Mouse (Mus musculus): ENCODE data around the gene Lcmt1.
A peak's percentile ranks its signal among the peaks of the same experiment; 100 is the strongest.

Gene Lcmt1

DNA sequence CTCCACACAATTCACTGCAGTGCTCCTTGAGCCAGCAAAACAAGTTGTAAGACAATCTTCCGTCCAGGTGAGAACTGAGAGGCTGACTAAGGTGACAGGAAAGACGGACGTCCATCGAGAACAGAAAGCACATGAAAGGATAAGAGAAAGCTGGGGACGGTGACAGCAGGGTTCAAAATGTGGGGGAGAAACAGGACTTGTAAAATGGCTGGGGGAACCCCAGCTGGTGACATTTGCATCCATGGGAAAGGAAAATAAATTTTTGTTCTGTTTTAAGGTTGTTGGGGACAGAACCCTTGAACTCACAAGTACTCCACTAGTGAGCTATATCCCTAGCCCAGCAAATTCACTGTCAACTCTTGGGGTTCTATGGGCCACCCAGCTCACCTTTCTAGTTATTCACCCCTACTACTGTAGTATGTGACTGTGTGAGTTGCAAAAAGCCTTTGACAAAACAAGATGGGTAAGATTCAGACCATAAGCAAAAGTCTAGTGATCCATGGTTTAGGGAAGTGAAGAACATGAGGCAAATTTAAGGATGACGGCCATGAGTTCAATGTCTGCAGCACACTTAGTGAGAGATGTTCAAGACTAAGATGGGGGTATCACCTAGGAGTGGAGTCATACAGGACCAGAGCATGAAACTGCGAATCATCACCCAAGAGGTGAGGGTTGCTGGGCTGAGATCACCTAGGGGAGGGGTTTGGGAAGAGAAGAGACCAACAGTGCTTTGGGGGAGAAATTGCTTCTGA lies 8.2 kb upstream of the Lcmt1 start:
- DNase-seq, result no peak

DNA sequence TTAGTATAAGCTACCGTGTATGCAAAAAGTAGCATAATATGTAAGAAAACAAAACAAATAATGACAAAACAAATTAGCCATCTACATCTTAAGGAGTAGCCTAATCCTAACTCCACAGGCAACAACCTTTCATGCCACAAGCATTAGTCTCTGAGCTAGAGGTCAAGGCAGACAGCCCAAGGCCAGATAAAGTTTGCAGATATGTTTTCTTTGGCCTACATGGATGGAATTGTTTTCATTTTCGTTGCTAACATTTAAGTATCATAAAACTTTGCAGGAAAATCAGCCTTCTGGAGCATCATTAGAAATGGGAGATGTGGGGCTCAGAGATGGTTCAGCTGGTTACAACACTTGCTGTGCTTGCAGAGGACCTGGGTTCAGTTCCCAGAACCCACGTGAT lies 6.8 kb upstream of the Lcmt1 start:
- no peak for DNase-seq

- no peak for DNase-seq
Measured at GRCm38 (mm10) chr7:123363971-123364370, 5.6 kb upstream of the Lcmt1 start.

- DNase-seq, result no peak
Measured at GRCm38 (mm10) chr7:123365876-123366741, 3.5 kb upstream of the Lcmt1 start.

DNA sequence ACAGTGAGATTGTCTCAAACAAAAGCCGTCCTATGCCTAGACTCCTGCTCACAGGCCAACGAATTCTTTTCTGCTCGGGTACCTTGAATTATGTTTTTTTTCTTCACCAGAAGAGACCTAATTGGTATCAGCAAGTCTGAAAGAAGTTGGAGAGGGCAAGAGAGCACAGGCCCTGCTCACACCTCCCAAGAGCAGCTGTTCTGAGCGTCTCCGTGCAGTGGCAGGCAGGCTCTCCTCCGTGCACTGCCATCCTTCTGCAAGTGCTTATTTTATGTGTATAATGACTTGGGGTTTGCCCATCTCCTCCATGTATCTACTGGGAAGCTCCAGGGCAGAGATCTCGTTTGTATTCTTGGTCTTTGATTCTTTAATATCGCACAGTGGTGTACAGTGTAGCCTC lies 2.8 kb upstream of the Lcmt1 start:
- DNase-seq, result no peak

DNA sequence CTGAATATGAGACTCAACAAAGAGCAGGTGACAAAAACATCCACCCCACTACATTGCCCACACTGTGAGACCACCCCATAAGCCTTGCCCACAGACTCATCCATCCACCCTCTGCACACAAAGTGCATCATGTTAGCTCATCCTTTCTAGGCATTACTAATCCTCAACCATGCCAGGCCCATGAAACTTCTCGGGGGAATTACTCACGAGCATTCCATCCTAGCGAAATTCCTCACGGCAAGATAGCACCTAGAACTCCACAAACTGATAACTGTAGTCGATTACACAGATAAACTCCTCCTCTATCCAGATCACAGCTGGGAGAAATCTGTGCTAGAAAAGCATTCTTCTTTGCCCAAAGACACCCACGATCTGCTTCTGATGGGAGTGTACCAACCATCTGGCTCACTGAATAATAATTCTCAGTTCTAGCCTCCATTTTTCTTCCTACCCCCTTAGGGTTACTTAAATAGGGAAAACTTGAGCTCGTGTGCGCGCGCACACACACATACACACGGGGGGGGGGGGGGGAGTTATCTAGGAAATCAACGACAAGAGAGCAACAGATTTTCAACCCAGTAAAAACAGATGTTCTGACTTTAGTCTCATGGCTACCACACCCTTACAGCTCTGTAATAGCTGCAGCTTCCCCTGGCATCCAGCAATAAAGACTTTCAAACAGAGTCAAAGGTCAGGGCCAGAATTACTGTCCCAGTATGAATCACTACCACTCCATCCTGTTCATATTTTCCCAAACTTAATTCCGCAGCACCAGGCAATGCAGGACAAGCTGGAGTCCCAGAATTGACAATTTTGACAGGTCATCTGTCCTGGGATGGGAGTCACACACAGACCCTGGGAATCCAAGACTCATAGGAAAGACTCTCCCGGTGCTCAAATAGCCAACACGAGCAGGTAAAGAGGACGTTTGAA lies 2.1 kb upstream of the Lcmt1 start:
- DNase-seq, result no peak

DNA sequence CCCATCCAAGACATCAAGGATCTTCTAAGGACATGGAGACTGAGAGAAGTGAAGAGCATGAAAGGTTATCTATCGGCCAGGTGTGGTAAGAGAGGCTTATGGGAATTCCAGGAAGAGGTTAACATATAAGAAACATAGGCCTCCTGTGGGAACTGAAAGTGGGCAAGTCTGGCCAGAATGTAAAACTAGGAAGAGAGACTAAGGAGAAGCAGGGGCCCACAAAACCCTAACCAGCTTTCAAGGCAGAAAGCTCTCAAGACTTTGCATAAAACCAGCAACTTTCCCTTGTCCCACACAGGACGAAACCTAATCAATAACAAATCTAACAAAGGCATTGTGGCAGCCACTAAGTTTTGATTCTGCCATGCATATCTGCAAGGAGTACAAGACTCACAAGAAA lies 1.4 kb upstream of the Lcmt1 start:
- no peak for DNase-seq

GRCm38 (mm10) chr7:123368778-123369746 lies 522 bp upstream of the Lcmt1 start:
- DNase-seq, result peak; percentile 55

DNA sequence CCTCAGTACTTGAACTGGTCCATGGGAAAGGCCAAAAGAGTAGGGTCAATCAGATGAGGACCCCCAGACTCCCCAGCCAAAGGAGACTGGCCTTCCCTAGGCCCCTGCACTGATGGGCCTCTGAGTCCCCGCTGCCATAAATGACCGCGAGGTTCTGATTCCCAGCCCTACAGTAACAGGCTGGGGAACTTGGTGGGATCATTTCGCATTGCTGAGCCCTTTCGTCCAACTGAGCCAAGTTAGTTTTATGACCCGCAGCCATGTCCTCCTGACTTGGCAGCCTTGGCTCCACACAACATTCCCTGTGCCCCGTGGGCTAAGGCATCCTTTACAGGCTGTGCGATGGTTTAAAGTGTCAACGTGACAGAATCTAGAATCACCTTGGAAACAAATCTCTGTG lies 1.1 kb downstream of the Lcmt1 start:
- no peak for DNase-seq

- no peak for DNase-seq
Measured at GRCm38 (mm10) chr7:123371501-123371900, 1.9 kb downstream of the Lcmt1 start.

GRCm38 (mm10) chr7:123377443-123378400 lies 8.1 kb downstream of the Lcmt1 start:
- peak; percentile 90 for DNase-seq

DNA sequence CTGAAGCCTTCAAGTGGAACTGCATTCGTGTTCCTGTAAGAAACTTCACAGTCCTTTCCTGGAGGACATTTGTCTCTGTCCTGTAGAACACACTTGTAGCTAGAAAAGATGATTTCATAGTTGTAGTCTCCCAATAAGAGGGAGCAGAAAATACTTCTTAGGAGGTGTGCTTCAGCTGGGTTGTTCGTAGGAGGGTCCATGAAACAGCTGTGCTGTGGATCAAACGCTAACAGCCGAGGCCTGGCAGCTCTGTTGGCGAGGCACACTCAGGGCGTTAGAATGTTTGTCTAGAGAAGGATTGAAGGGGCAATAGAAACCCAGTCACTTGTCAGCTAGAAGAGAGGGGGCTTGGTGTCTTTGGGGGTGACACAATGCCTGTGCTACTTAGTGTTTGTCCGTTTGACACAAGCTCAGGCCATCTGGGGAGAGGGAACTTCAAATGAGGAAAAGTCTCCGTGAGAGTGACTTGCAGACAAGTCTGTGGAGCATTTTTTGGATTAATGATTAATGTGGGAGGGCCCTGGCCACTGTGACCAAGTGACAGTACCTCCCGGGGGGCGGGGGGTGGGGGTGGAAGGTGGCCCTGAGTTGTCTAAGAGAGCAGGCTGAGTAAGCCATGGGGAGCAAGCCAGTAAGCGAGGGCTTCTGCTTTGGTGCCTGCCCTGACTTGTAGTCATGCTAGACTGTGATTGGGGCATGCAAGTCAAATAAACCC lies 16.3 kb downstream of the Lcmt1 start:
- DNase-seq, result no peak

GRCm38 (mm10) chr7:123389686-123390280 lies 20.2 kb downstream of the Lcmt1 start:
- DNase-seq, result no peak

GRCm38 (mm10) chr7:123394271-123394670 lies 24.7 kb downstream of the Lcmt1 start:
- no peak for DNase-seq

GRCm38 (mm10) chr7:123396900-123397299 lies 27.3 kb downstream of the Lcmt1 start:
- DNase-seq, result no peak

DNA sequence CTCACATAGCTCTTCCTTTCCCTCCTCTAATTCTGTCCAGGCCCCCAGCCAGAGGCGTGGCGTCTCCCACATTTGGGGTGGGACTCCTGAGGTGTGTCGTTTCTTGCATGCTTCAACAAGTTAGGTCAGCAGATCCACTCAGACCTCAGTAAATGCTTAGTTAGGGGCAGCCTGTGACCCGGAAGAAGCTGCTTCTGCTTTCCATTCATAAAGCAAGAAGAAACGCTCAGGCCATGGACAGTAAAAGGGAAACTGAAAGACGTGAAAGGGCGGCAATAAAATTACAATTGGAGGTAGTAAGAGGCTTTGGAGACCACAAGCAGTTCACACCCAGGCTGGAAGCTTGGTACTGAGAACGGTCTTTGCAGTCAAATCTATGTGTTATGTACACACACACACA lies 27.8 kb downstream of the Lcmt1 start:
- DNase-seq, result no peak

- DNase-seq, result no peak
Measured at GRCm38 (mm10) chr7:123397931-123398330, 28.3 kb downstream of the Lcmt1 start.

- peak; percentile 47 for DNase-seq
Measured at GRCm38 (mm10) chr7:123398828-123399227, 29.2 kb downstream of the Lcmt1 start.

GRCm38 (mm10) chr7:123399286-123399685 lies 29.7 kb downstream of the Lcmt1 start:
- DNase-seq, result no peak

Measured in right cerebral cortex, postnatal 4 days (tissue).